Mouse (Mus musculus): ENCODE measurements around the gene Stambpl1. TPM values are rescaled to one million over a fixed set of nuclear protein-coding genes. Genes with fewer than 3 reads are reported as not detected.

Gene Stambpl1
- polyA plus RNA-seq, 1 experiment: 2.8 TPM

DNA sequence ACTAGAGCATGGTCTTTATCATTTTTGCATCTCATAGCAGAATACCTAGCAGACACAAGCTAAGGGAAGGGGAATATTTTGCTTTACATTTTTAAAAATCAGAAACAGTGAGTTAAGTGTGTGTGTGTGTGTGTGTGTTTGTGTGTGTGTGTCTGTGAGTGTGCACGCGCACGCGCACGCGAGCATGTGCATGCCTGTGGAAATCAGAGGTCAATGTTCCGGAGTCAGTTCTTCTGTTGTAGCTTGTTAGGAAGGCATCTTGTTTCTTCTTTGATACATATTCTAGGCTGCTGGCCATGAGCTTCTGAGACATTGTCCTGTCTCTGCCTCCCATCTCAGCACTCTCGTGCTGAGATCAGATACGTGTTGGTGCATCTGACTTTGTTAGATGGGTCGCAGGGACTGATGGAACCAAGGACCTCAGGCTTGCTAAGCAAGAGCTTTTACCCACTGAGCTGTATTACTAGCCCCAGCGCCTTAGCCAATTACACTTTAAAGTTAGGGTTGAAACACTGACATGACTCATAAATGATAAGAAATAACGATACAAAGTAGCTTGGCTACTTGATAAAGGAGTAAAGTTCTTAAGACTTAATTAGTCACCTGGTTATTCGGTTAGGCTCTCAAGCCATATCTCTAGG, 78.9 kb downstream of the Stambpl1 start:
- no peak overlapping the region for H3K9ac ChIP-seq (ENCODE audit: low read depth, poor library complexity, severe bottlenecking)
- no peaks in the 10 kb centered on the region for H3K36me3 ChIP-seq (ENCODE audit: control insufficient read depth, insufficient read depth, low read length, poor library complexity, severe bottlenecking)
- H3K27me3 ChIP-seq (ENCODE audit: control insufficient read depth, insufficient read depth, low read length, poor library complexity, severe bottlenecking): no peaks in the 10 kb centered on the region
- H3K4me1 ChIP-seq (ENCODE audit: control insufficient read depth, insufficient read depth, low read length): no peaks in the 10 kb centered on the region
- no peaks in the 10 kb centered on the region for H3K9me3 ChIP-seq (replicated peaks; ENCODE audit: control insufficient read depth, insufficient read depth, low read length, poor library complexity, severe bottlenecking)
- no peak for TF ChIP-seq CTCF (IDR thresholded peaks at IDR 0.05; ENCODE audit: low read depth, low read length)
- no peak for TF ChIP-seq POLR2A (IDR thresholded peaks at IDR 0.05; ENCODE audit: insufficient read depth, low read length)
- no peak for TF ChIP-seq EP300 (IDR thresholded peaks at IDR 0.05; ENCODE audit: insufficient read depth, low read depth, low read length)
- no peak overlapping the region for H3K27ac ChIP-seq (ENCODE audit: insufficient read depth, low read length)
- H3K4me3 ChIP-seq (ENCODE audit: low read depth, low read length): no peak overlapping the region

DNA sequence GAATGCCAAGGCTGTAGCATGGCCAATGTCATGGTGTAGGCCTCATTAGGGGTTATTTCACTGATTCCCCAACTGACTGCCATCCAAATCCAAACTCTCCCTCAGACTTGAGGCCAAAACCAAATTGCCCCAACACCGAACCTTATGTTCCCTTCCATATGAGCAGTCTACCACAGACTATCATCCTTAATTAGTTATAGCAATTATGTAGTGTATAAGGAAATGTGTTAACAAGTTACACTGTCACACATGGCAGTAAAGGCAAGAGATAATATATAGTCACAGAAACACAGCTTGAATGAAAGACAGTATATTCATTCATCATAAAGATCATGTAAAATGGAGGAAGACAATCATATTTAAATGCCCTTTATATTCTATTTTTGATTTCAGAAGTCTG, 81.0 kb downstream of the Stambpl1 start:
- Histone ChIP-seq H3K27ac (ENCODE audit: insufficient read depth, low read length) (no peak overlapping the region), H3K4me3 (ENCODE audit: low read depth, low read length) (no peak overlapping the region)

DNA sequence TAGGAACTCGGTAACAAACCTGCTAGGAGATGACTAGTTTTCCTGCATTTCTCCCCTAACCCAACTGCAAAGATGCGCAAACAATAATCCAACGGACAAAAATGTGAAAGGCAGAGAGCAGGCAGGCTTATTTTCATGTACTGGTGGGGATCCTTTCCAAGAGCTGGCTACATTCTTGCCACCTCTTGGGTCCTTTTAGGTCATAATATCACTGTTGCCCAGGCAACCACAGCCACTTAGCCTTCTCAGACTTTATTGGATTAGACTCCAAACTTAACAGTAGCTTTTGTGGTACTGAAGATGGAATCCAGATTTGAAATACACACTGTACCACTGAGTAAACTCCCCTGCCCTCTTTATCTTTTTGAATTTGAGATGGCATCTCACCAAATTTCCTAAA, 86.0 kb downstream of the Stambpl1 start:
- no peaks in the 10 kb centered on the region for H3K4me1 ChIP-seq (ENCODE audit: control insufficient read depth, insufficient read depth, low read length)
- no peak overlapping the region for H3K4me3 ChIP-seq (ENCODE audit: low read depth, low read length)
- H3K27me3 ChIP-seq (ENCODE audit: control insufficient read depth, insufficient read depth, low read length, poor library complexity, severe bottlenecking): no peaks in the 10 kb centered on the region
- TF ChIP-seq EP300 (IDR thresholded peaks at IDR 0.05; ENCODE audit: insufficient read depth, low read depth, low read length): no peak
- TF ChIP-seq POLR2A (IDR thresholded peaks at IDR 0.05; ENCODE audit: insufficient read depth, low read length): no peak
- TF ChIP-seq CTCF (IDR thresholded peaks at IDR 0.05; ENCODE audit: low read depth, low read length): no peak
- H3K27ac ChIP-seq (ENCODE audit: insufficient read depth, low read length): no peak overlapping the region
- H3K36me3 ChIP-seq (ENCODE audit: control insufficient read depth, insufficient read depth, low read length, poor library complexity, severe bottlenecking): no peaks in the 10 kb centered on the region
- H3K9ac ChIP-seq (ENCODE audit: low read depth, poor library complexity, severe bottlenecking): no peak overlapping the region
- no peaks in the 10 kb centered on the region for H3K9me3 ChIP-seq (replicated peaks; ENCODE audit: control insufficient read depth, insufficient read depth, low read length, poor library complexity, severe bottlenecking)

More for the DNA sequence above, 81.0 kb downstream of the Stambpl1 start:
- Histone ChIP-seq H3K9ac (ENCODE audit: low read depth, poor library complexity, severe bottlenecking) (no peak overlapping the region), H3K4me1 (ENCODE audit: control insufficient read depth, insufficient read depth, low read length) (no peaks in the 10 kb centered on the region), H3K27me3 (ENCODE audit: control insufficient read depth, insufficient read depth, low read length, poor library complexity, severe bottlenecking) (no peaks in the 10 kb centered on the region), H3K9me3 (replicated peaks; ENCODE audit: control insufficient read depth, insufficient read depth, low read length, poor library complexity, severe bottlenecking) (no peaks in the 10 kb centered on the region), H3K36me3 (ENCODE audit: control insufficient read depth, insufficient read depth, low read length, poor library complexity, severe bottlenecking) (no peaks in the 10 kb centered on the region)
- TF ChIP-seq EP300 (IDR thresholded peaks at IDR 0.05; ENCODE audit: insufficient read depth, low read depth, low read length) (no peak), POLR2A (IDR thresholded peaks at IDR 0.05; ENCODE audit: insufficient read depth, low read length) (no peak), CTCF (IDR thresholded peaks at IDR 0.05; ENCODE audit: low read depth, low read length) (no peak)

DNA sequence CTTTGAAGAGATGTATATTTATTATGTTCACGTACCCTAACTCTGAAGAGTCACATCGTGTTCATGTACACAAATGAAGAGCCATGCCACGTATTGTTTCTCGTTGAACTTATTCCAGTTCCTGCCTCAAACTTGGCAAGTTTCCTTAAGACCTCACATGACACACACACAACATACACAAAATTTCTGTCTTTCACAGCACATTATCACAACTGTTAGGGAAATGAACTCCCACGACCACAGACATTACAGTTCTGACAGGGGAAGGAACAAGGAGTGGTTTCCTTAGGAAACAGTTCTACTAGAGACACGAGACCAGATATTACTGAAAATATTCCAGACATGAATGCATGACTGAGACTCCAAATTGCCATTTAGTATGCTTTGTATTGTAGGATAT, 91.6 kb downstream of the Stambpl1 start:
- Histone ChIP-seq H3K27ac (ENCODE audit: insufficient read depth, low read length) (no peak overlapping the region), H3K4me1 (ENCODE audit: control insufficient read depth, insufficient read depth, low read length) (no peaks in the 10 kb centered on the region), H3K9me3 (replicated peaks; ENCODE audit: control insufficient read depth, insufficient read depth, low read length, poor library complexity, severe bottlenecking) (no peaks in the 10 kb centered on the region), H3K4me3 (ENCODE audit: low read depth, low read length) (no peak overlapping the region), H3K27me3 (ENCODE audit: control insufficient read depth, insufficient read depth, low read length, poor library complexity, severe bottlenecking) (no peaks in the 10 kb centered on the region), H3K9ac (ENCODE audit: low read depth, poor library complexity, severe bottlenecking) (no peak overlapping the region), H3K36me3 (ENCODE audit: control insufficient read depth, insufficient read depth, low read length, poor library complexity, severe bottlenecking) (no peaks in the 10 kb centered on the region)
- TF ChIP-seq CTCF (IDR thresholded peaks at IDR 0.05; ENCODE audit: low read depth, low read length) (no peak), POLR2A (IDR thresholded peaks at IDR 0.05; ENCODE audit: insufficient read depth, low read length) (no peak), EP300 (IDR thresholded peaks at IDR 0.05; ENCODE audit: insufficient read depth, low read depth, low read length) (no peak)

DNA sequence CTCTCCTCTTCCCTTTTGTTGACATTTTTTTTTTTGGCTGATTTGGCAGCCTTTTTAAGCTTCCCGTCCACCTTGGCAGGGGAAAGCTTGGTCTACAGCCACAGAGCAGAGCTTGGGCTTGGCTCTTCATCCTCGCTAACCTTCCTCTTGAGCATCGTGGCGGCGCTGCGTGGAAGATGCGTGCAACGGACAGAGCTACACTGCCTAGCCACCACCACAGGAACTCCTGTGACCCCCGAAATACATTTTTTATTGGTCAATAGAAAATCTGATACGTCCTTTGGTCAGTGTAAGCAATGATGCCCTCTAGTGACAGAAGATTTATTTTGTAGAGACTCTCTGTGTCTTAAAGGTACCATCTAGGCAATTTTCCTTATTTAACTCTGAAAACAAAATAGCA, 92.4 kb downstream of the Stambpl1 start:
- Histone ChIP-seq H3K27me3 (ENCODE audit: control insufficient read depth, insufficient read depth, low read length, poor library complexity, severe bottlenecking) (no peaks in the 10 kb centered on the region), H3K9me3 (replicated peaks; ENCODE audit: control insufficient read depth, insufficient read depth, low read length, poor library complexity, severe bottlenecking) (no peaks in the 10 kb centered on the region), H3K4me3 (ENCODE audit: low read depth, low read length) (no peak overlapping the region), H3K4me1 (ENCODE audit: control insufficient read depth, insufficient read depth, low read length) (no peaks in the 10 kb centered on the region), H3K27ac (ENCODE audit: insufficient read depth, low read length) (no peak overlapping the region), H3K36me3 (ENCODE audit: control insufficient read depth, insufficient read depth, low read length, poor library complexity, severe bottlenecking) (no peaks in the 10 kb centered on the region), H3K9ac (ENCODE audit: low read depth, poor library complexity, severe bottlenecking) (no peak overlapping the region)
- no peak for TF ChIP-seq CTCF (IDR thresholded peaks at IDR 0.05; ENCODE audit: low read depth, low read length)
- TF ChIP-seq POLR2A (IDR thresholded peaks at IDR 0.05; ENCODE audit: insufficient read depth, low read length): no peak
- no peak for TF ChIP-seq EP300 (IDR thresholded peaks at IDR 0.05; ENCODE audit: insufficient read depth, low read depth, low read length)

DNA sequence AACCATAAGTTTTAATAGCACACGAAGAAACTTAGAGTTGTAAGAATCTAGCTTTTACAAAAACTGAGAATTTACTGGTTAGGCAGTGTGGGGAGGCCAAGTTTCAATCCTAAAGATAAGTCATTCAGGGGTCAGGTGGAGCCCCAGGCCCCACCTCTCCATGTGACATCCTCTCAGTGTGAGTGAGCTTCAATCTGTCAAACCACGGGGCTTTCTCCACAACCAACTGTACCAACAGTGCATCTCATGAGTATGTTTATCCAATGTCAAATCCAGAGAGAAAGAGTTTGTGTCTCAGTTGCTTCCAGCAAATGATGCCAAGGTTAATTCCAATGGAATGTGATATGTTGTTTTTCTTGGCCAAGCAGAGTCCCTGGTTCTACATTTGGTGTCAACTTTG, 92.8 kb downstream of the Stambpl1 start:
- H3K9ac ChIP-seq (ENCODE audit: low read depth, poor library complexity, severe bottlenecking): no peak overlapping the region
- H3K9me3 ChIP-seq (replicated peaks; ENCODE audit: control insufficient read depth, insufficient read depth, low read length, poor library complexity, severe bottlenecking): no peaks in the 10 kb centered on the region
- no peaks in the 10 kb centered on the region for H3K27me3 ChIP-seq (ENCODE audit: control insufficient read depth, insufficient read depth, low read length, poor library complexity, severe bottlenecking)
- H3K4me3 ChIP-seq (ENCODE audit: low read depth, low read length): no peak overlapping the region
- no peaks in the 10 kb centered on the region for H3K36me3 ChIP-seq (ENCODE audit: control insufficient read depth, insufficient read depth, low read length, poor library complexity, severe bottlenecking)
- H3K27ac ChIP-seq (ENCODE audit: insufficient read depth, low read length): no peak overlapping the region
- TF ChIP-seq CTCF (IDR thresholded peaks at IDR 0.05; ENCODE audit: low read depth, low read length) (no peak), POLR2A (IDR thresholded peaks at IDR 0.05; ENCODE audit: insufficient read depth, low read length) (no peak), EP300 (IDR thresholded peaks at IDR 0.05; ENCODE audit: insufficient read depth, low read depth, low read length) (no peak)
- H3K4me1 ChIP-seq (ENCODE audit: control insufficient read depth, insufficient read depth, low read length): no peaks in the 10 kb centered on the region
